Mouse (Mus musculus) liver, adult 2 months (tissue): ENCODE measurements around the gene E2f7. TPM values are rescaled to one million over a fixed set of nuclear protein-coding genes. Genes with fewer than 3 reads are reported as not detected.

ENCODE experiments used
- DNase-seq: peaks from one replicate; pipeline ENCODE4 v3.0.0-alpha.2; 2011; ENCODE audit warnings: low read depth, low spot score; ENCODE audit errors: extremely low read depth
- H3K27ac ChIP-seq: fragments of 200-500 bp; replicated peaks from 2 replicates; pipeline ENCODE4 v1.5.1; 2012; ENCODE audit warnings: low read depth, mild to moderate bottlenecking, control low read depth, inconsistent platforms, low read length; ENCODE audit not compliant: insufficient read depth
- H3K27me3 ChIP-seq: fragments of 200-500 bp; 2 replicates; pipeline ENCODE4 v1.6.1; 2012; ENCODE audit warnings: mild to moderate bottlenecking, moderate library complexity, low read length, inconsistent platforms; ENCODE audit not compliant: control insufficient read depth, insufficient read depth
- H3K36me3 ChIP-seq: fragments of 200-500 bp; 2 replicates; pipeline ENCODE4 v1.6.1; 2012; ENCODE audit warnings: low read length, inconsistent platforms; ENCODE audit not compliant: control insufficient read depth, insufficient read depth
- H3K4me1 ChIP-seq: fragments of 200-500 bp; 2 replicates; pipeline ENCODE4 v1.6.1; 2011; ENCODE audit warnings: low read length; ENCODE audit not compliant: control insufficient read depth, insufficient read depth
- H3K4me3 ChIP-seq: fragments of 200-500 bp; 2 replicates; pipeline ENCODE4 v1.5.1; 2011; ENCODE audit warnings: low read depth, mild to moderate bottlenecking, control low read depth, low read length, moderate library complexity; ENCODE audit not compliant: insufficient read depth
- H3K79me2 ChIP-seq: fragments of 200-500 bp; 2 replicates; pipeline ENCODE4 v1.6.1; 2012; ENCODE audit warnings: inconsistent platforms, mild to moderate bottlenecking, low read length, moderate library complexity; ENCODE audit not compliant: control insufficient read depth, insufficient read depth
- H3K9ac ChIP-seq: fragments of 200-500 bp; 2 replicates; pipeline ENCODE4 v1.6.1; 2012; ENCODE audit warnings: low read depth, mild to moderate bottlenecking, control low read depth, inconsistent platforms, low read length
- CTCF ChIP-seq: fragments of 200-500 bp; IDR thresholded peaks from 2 replicates; pipeline ENCODE4 v1.5.1; 2011; ENCODE audit warnings: low read depth, low read length, control low read depth
- POLR2A ChIP-seq: fragments of 200-500 bp; IDR thresholded peaks from 2 replicates; pipeline ENCODE4 v1.6.1; 2011; ENCODE audit warnings: low read length, control low read depth; ENCODE audit not compliant: insufficient read depth; ENCODE audit errors: extremely low read depth
- WGBS: fragments of 180-500 bp; shearing (Covaris S2); methylation state at CpG from one replicate; pipeline ENCODE4 v1.1.7; 2018; 5-methylcytosine and 5-hydroxymethylcytosine counted together
- polyA plus RNA-seq: library from polyadenylated mRNA; depleted of rRNA; stranded (reverse); fragments of >200 nt; gene quantifications from 2 replicates; pipeline ENCODE4 v1.2.3, GENCODE M21; 2012; rRNA removed
- total RNA-seq: library from RNA; depleted of rRNA; stranded (reverse); fragments of >200 nt; gene quantifications from 2 replicates; pipeline ENCODE4 v1.2.3, GENCODE M21; 2014; rRNA removed

Gene E2f7
- total RNA-seq: 0.34 and 0.46 TPM in 2 replicates
- 0.04 and 0.13 TPM in 2 replicates for polyA plus RNA-seq

GRCm38 (mm10) chr10:110744686-110745639 lies at the start of gene E2f7:
TSS of gene E2f7 (plus strand) at chr10:110745439.
- peaks cover 2% of the 10 kb centered on the region; the same call in 1 of the 2 replicates for H3K4me1 ChIP-seq
- TF ChIP-seq POLR2A: no peak
- H3K27ac ChIP-seq: no peak within 1 kb of the TSS
- H3K79me2 ChIP-seq: no peaks in the 10 kb centered on the region
- H3K4me3 ChIP-seq: peak within 1 kb of the TSS; percentile 70
- no peaks in the 10 kb centered on the region for H3K36me3 ChIP-seq
- DNase-seq: peak; percentile 55
- H3K27me3 ChIP-seq: 0 out of 2 replicates have a peak, but pooled peaks cover 3% of the 10 kb centered on the region
- 1% methylated on average over 98 of the region's 98 CpGs for WGBS
- peak within 1 kb of the TSS; percentile 73 for H3K9ac ChIP-seq

GRCm38 (mm10) chr10:110701276-110701675 lies 44.0 kb upstream of the E2f7 start:
- Histone ChIP-seq H3K4me3 (no peak overlapping the region), H3K9ac (no peak overlapping the region), H3K27ac (peak overlapping the region; percentile 55), H3K36me3 (no peaks in the 10 kb centered on the region), H3K27me3 (no peaks in the 10 kb centered on the region), H3K79me2 (no peaks in the 10 kb centered on the region), H3K4me1 (0 out of 2 replicates have a peak, but pooled peaks cover 1% of the 10 kb centered on the region)
- DNase-seq: peak; percentile 96
- 21% methylated on average over 1 of the region's 1 CpGs for WGBS
- TF ChIP-seq POLR2A (no peak), CTCF (no peak)

GRCm38 (mm10) chr10:110705672-110706071 lies 39.6 kb upstream of the E2f7 start:
- DNase-seq: peak; percentile 85
- Histone ChIP-seq H3K79me2 (no peaks in the 10 kb centered on the region), H3K27me3 (no peaks in the 10 kb centered on the region), H3K4me3 (no peak overlapping the region), H3K36me3 (no peaks in the 10 kb centered on the region), H3K9ac (no peak overlapping the region), H3K27ac (no peak overlapping the region), H3K4me1 (peaks cover 7% of the 10 kb centered on the region)
- TF ChIP-seq CTCF: peak; percentile 83
- no peak for TF ChIP-seq POLR2A
- 32% methylated on average over 9 of the region's 9 CpGs for WGBS

DNA sequence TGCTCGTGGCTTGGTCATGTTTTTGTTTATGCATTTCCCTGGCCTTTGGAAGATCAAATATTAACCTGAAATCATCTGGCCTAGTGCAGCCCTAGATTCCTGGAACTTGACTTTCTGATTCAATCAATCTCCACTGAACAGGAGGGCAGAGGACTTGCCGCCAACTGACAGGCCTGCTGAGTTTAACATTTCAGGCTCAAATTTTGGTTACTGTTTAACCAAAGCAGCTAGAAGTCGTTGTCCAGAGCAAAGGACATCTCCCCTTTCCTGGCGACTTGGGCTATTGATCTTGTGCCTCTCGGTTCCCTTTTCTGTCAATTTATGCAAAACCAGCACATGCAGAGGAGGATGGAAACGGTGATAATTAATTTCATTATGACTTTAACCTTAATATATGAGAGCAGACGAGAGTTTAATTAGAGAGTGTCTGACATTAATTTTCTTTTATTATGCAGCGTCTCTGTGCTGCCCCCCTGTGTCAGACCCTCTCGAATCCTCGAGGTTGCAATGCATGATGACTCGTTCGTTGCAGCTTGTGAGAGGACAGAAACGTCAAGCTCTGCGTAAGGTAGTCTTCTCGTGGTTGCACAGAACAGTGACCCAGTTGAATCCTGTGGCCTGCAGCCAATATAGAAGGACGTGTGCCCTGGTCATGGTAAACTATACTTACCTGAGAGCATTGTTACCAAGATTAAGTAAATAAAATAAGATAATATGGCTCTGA lies 37.7 kb upstream of the E2f7 start:
- peak; percentile 99 for DNase-seq
- peak overlapping the region; percentile 83 for H3K27ac ChIP-seq
- H3K9ac ChIP-seq: peak overlapping the region; percentile 5; the same call in 1 of the 2 replicates
- WGBS: 12% methylated on average over 16 of the region's 16 CpGs
- no peak overlapping the region for H3K4me3 ChIP-seq
- H3K79me2 ChIP-seq: no peaks in the 10 kb centered on the region
- H3K27me3 ChIP-seq: no peaks in the 10 kb centered on the region
- H3K4me1 ChIP-seq: peaks cover 8% of the 10 kb centered on the region
- H3K36me3 ChIP-seq: no peaks in the 10 kb centered on the region
- TF ChIP-seq POLR2A (no peak), CTCF (peak; percentile 37; the same call in 1 of the 2 replicates)

DNA sequence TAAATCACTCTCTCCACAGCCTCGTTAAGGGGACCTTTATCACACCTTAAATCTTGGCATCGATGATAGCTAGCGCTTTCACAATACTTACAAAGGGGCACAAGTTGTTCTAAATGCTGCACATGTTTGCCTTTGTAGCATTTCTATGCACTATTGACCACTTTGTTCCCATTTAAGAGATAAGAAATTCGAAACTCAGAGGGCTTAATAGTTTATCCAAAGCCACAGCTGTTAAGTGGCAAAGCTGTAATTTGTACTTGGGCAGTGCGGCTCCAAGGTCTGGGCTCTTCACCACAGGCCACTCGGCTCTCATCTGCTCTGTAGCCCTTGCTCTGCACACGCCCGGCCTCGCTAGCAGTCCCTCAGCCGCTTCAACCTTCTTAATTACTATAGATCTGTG lies 28.4 kb upstream of the E2f7 start:
- 25% methylated on average over 10 of the region's 10 CpGs for WGBS
- TF ChIP-seq CTCF: no peak
- TF ChIP-seq POLR2A: 0 out of 2 replicates have a peak, but pooled peaks have one; percentile 37
- H3K36me3 ChIP-seq: no peaks in the 10 kb centered on the region

DNA sequence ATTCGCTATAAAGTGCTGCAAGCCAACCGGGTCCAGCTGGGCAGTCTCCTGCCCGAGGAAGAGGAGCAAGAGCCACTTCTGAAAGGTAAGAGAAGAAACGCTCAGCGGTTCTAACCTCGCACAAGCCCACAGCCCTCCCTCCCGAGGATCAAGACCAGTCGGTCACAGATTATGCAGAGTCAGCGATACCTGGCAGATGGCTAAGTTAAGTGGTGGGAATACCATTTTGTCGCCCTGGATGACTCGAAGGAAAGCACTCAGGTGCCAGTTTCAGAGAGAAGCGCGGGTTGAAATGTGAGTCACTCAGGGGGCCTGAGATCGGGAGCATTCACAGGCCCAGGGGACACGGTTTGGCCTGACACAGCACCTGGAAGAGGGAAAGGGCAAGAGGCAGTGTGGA lies 18.8 kb upstream of the E2f7 start:
- no peaks in the 10 kb centered on the region for H3K79me2 ChIP-seq
- TF ChIP-seq CTCF: no peak
- no peak for TF ChIP-seq POLR2A
- H3K4me3 ChIP-seq: no peak overlapping the region
- no peak for DNase-seq
- H3K4me1 ChIP-seq: no peaks in the 10 kb centered on the region
- H3K9ac ChIP-seq: no peak overlapping the region
- H3K27me3 ChIP-seq: no peaks in the 10 kb centered on the region
- 88% methylated on average over 15 of the region's 15 CpGs for WGBS
- H3K27ac ChIP-seq: no peak overlapping the region
- no peaks in the 10 kb centered on the region for H3K36me3 ChIP-seq

More for the DNA sequence above, 28.4 kb upstream of the E2f7 start:
- peaks cover 5% of the 10 kb centered on the region; the same call in 1 of the 2 replicates for H3K4me1 ChIP-seq
- no peak overlapping the region for H3K4me3 ChIP-seq
- H3K27me3 ChIP-seq: no peaks in the 10 kb centered on the region
- peak; percentile 98 for DNase-seq
- H3K9ac ChIP-seq: no peak overlapping the region
- H3K79me2 ChIP-seq: no peaks in the 10 kb centered on the region
- peak overlapping the region; percentile 15; the same call in 1 of the 2 replicates for H3K27ac ChIP-seq
